In the genomic region with DNA sequence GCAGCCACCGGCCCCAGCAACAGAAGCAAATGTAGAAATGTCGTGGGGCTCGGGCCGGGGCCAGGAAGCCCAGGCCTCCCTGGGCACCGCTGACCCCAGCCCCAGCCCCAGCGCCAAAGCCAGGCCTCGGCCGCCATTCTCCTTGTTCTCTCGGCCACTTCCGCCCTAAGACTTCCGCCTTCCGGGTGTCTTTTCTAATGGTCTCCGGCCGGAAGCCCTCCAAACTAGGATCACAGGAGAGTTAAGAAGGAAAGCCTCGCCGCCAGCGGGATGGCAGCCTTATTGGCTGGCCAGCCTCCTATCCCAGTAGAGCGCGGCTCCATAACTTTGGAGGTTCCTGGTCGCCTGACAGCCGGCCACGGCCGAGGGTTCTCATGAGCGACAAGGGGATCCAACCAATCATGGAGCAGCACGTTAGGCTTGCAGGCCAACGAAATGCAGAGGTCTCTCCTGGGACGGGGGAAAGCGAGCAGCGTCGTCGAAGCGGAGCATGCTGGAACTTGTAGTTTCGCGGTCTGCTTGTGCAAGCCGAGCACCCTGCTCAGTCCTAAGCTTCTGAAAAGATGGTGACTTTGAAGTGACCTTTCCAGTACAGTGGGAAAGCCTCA, we compare ENCODE assay signal across 8 mouse cellular contexts. TPM values are rescaled to one million over a fixed set of nuclear protein-coding genes. Genes with fewer than 3 reads are reported as not detected.
DNase-seq lines count a peak whose midpoint lies in the region; ATAC-seq lines count a peak whose summit lies in the region.

Gene Lman2 (minus strand): TSS at position 331 of the 608 bp plus-strand sequence.

- H3K27ac ChIP-seq in brown adipose tissue, adult 24 weeks (replicated peaks; ENCODE audit: low read depth, low read length), result peak within 1 kb of the TSS; percentile 90
- peak within 1 kb of the TSS; percentile 91 for H3K27ac ChIP-seq in heart, embryonic 13.5 days (replicated peaks)
- peak within 1 kb of the TSS; percentile 96 for H3K27ac ChIP-seq in liver, embryonic 12.5 days
- H3K27ac ChIP-seq in stomach, embryonic 15.5 days, result peak within 1 kb of the TSS; percentile 96

- peaks cover 36% of the 10 kb centered on the region for H3K36me3 ChIP-seq in heart, embryonic 13.5 days
- peaks cover 40% of the 10 kb centered on the region for H3K36me3 ChIP-seq in liver, embryonic 12.5 days
- peaks cover 13% of the 10 kb centered on the region for H3K36me3 ChIP-seq in stomach, embryonic 15.5 days

- peak; percentile 95 for ATAC-seq in heart, embryonic 13.5 days (ENCODE audit: extremely low read depth, insufficient number of reproducible peaks, low FRiP score, low TSS enrichment)
- peak; percentile 96 for ATAC-seq in liver, embryonic 12.5 days
- peak; percentile 98 for ATAC-seq in stomach, embryonic 15.5 days (ENCODE audit: insufficient read depth, low FRiP score, low read depth)

- peaks cover 4% of the 10 kb centered on the region; the same call in 1 of the 2 replicates for H3K4me1 ChIP-seq in brown adipose tissue, adult 24 weeks (ENCODE audit: control insufficient read depth, insufficient read depth, insufficient read length, low read length)
- H3K4me1 ChIP-seq in heart, embryonic 13.5 days, result peaks cover 29% of the 10 kb centered on the region
- peaks cover 49% of the 10 kb centered on the region for H3K4me1 ChIP-seq in liver, embryonic 12.5 days
- peaks cover 20% of the 10 kb centered on the region for H3K4me1 ChIP-seq in stomach, embryonic 15.5 days

- H3K4me3 ChIP-seq in brown adipose tissue, adult 24 weeks (ENCODE audit: insufficient read depth, low read depth, low read length), result peak within 1 kb of the TSS; percentile 75
- peak within 1 kb of the TSS; percentile 91 for H3K4me3 ChIP-seq in heart, embryonic 13.5 days
- peak within 1 kb of the TSS; percentile 89 for H3K4me3 ChIP-seq in liver, embryonic 12.5 days
- H3K4me3 ChIP-seq in stomach, embryonic 15.5 days (replicated peaks), result peak within 1 kb of the TSS; percentile 86

- WGBS in heart, embryonic 13.5 days, result 1% methylated on average over 35 of the region's 35 CpGs
- under 1% methylated on average over 35 of the region's 35 CpGs for WGBS in liver, embryonic 12.5 days (ENCODE audit: insufficient replicate concordance)
- under 1% methylated on average over 35 of the region's 35 CpGs for WGBS in stomach, embryonic 15.5 days

- peaks cover 22% of the 10 kb centered on the region for H3K27me3 ChIP-seq in heart, embryonic 13.5 days (replicated peaks)
- H3K27me3 ChIP-seq in liver, embryonic 12.5 days (replicated peaks), result no peaks in the 10 kb centered on the region
- no peaks in the 10 kb centered on the region for H3K27me3 ChIP-seq in stomach, embryonic 15.5 days (replicated peaks)

- DNase-seq in CD4-positive, CD25-positive, alpha-beta regulatory T cell, adult 2 months (ENCODE audit: low read depth, low spot score), result peak; percentile 96
- peak; percentile 90 for DNase-seq in fat pad, adult 2 months (ENCODE audit: extremely low read depth, low read depth, low spot score)
- DNase-seq in kidney, postnatal 10 days, result peak; percentile 97
- DNase-seq in natural killer cell, adult 2 months (ENCODE audit: low spot score in 2 of 2), result peak; percentile 93

- peak within 1 kb of the TSS; percentile 91 for H3K4me2 ChIP-seq in heart, embryonic 13.5 days
- peak within 1 kb of the TSS; percentile 86 for H3K4me2 ChIP-seq in liver, embryonic 12.5 days
- H3K4me2 ChIP-seq in stomach, embryonic 15.5 days, result peak within 1 kb of the TSS; percentile 74

- H3K9ac ChIP-seq in heart, embryonic 13.5 days, result peak within 1 kb of the TSS; percentile 95
- peak within 1 kb of the TSS; percentile 92 for H3K9ac ChIP-seq in liver, embryonic 12.5 days
- peak within 1 kb of the TSS; percentile 80 for H3K9ac ChIP-seq in stomach, embryonic 15.5 days

- H3K9me3 ChIP-seq in heart, embryonic 13.5 days, result no peaks in the 10 kb centered on the region
- no peaks in the 10 kb centered on the region for H3K9me3 ChIP-seq in liver, embryonic 12.5 days (replicated peaks)
- H3K9me3 ChIP-seq in stomach, embryonic 15.5 days, result no peaks in the 10 kb centered on the region

RNA-seq across cellular contexts. Expression of gene Lman2, which starts in this region (rescaled TPM):
- 87.3 and 88.0 TPM in 2 replicates for polyA plus RNA-seq in brown adipose tissue, adult 24 weeks (2012; ENCODE audit: insufficient read depth, insufficient read length, missing spikeins)
- 73.5 and 81.7 TPM in 2 replicates for polyA plus RNA-seq in heart, embryonic 13.5 days (2015; fragmentation: Nextera tagmentation; extraction: Ambion mirVana)
- polyA plus RNA-seq in liver, embryonic 12.5 days (2016; fragmentation: Nextera tagmentation; extraction: Ambion mirVana), result 85.4 and 87.9 TPM in 2 replicates
- polyA plus RNA-seq in stomach, embryonic 15.5 days (2015; fragmentation: Nextera tagmentation; extraction: Ambion mirVana), result 114 and 127 TPM in 2 replicates

Comparison
In these comparisons a context has a peak if more than half of its experiments do, and no peak if none do; other contexts are left out.
1. Peak in every context shown above with its lines: DNase-seq, ATAC-seq, H3K4me3 ChIP-seq and H3K27ac ChIP-seq.